Mouse (Mus musculus) cerebellum, adult 2 months (tissue): ENCODE results near the gene Ints4.

ENCODE experiments used
- CTCF ChIP-seq: fragments of 200-500 bp; IDR thresholded peaks from 2 replicates; pipeline ENCODE4 v1.5.1; 2011; ENCODE audit warnings: low read depth, mild to moderate bottlenecking, control low read depth, low read length, moderate library complexity, borderline replicate concordance; ENCODE audit not compliant: insufficient read depth
- POLR2A ChIP-seq: fragments of 200-500 bp; IDR thresholded peaks from 2 replicates; pipeline ENCODE4 v1.6.1; 2011; ENCODE audit warnings: low read length, control low read depth, borderline replicate concordance; ENCODE audit not compliant: insufficient read depth

DNA sequence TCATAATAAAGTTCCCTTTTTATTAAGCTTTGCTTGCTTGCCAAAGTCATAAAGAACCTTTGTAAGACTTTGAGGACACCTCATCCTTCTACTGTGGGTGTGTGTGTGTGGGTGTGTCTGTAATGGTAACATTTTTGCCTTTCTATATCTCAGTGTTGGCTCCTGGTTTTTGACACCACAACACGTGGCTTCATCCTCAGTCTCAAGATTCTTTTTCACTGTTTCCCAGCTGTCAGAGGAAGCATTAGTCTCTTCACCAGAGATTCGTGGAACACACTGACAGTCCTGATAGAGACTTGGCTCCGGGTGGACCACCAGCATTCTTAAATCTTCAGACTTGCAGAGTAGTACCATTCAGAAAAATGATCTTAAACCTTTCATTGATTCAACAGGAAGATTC is 466 bp upstream of the Ints4 start:
- TF ChIP-seq CTCF (no peak), POLR2A (no peak)
